Mouse (Mus musculus): Measurements from ENCODE around the gene Pmepa1.

Pmepa1 gene

GRCm38 (mm10) chr2:173276859-173277258 lies 526 bp upstream of the Pmepa1 start:
- DNase-seq (ENCODE audit: low read depth, low spot score), result no peak

- DNase-seq (ENCODE audit: low read depth, low spot score), result no peak
Observed at GRCm38 (mm10) chr2:173275343-173276201, 761 bp downstream of the Pmepa1 start.

- DNase-seq (ENCODE audit: low read depth, low spot score), result no peak
Observed at GRCm38 (mm10) chr2:173274428-173275342, 1.6 kb downstream of the Pmepa1 start.

- DNase-seq (ENCODE audit: low read depth, low spot score), result no peak
Observed at GRCm38 (mm10) chr2:173273885-173274284, 2.4 kb downstream of the Pmepa1 start.

- no peak for DNase-seq (ENCODE audit: low read depth, low spot score)
Observed at GRCm38 (mm10) chr2:173272354-173272900, 3.9 kb downstream of the Pmepa1 start.

GRCm38 (mm10) chr2:173271541-173271940 lies 4.8 kb downstream of the Pmepa1 start:
- no peak for DNase-seq (ENCODE audit: low read depth, low spot score)

GRCm38 (mm10) chr2:173270601-173271248 lies 5.6 kb downstream of the Pmepa1 start:
- DNase-seq (ENCODE audit: low read depth, low spot score), result no peak

GRCm38 (mm10) chr2:173270196-173270595 lies 6.1 kb downstream of the Pmepa1 start:
- no peak for DNase-seq (ENCODE audit: low read depth, low spot score)

- DNase-seq (ENCODE audit: low read depth, low spot score), result no peak
Observed at GRCm38 (mm10) chr2:173267562-173267961, 8.8 kb downstream of the Pmepa1 start.

GRCm38 (mm10) chr2:173266349-173267112 lies 9.8 kb downstream of the Pmepa1 start:
- DNase-seq (ENCODE audit: low read depth, low spot score), result no peak

- no peak for DNase-seq (ENCODE audit: low read depth, low spot score)
Observed at GRCm38 (mm10) chr2:173265468-173266265, 10.7 kb downstream of the Pmepa1 start.

GRCm38 (mm10) chr2:173264467-173265128 lies 11.7 kb downstream of the Pmepa1 start:
- no peak for DNase-seq (ENCODE audit: low read depth, low spot score)

- DNase-seq (ENCODE audit: low read depth, low spot score), result no peak
Observed at GRCm38 (mm10) chr2:173263636-173264330, 12.6 kb downstream of the Pmepa1 start.

GRCm38 (mm10) chr2:173261497-173261896 lies 14.8 kb downstream of the Pmepa1 start:
- DNase-seq (ENCODE audit: low read depth, low spot score), result no peak

GRCm38 (mm10) chr2:173258459-173259091 lies 17.8 kb downstream of the Pmepa1 start:
- no peak for DNase-seq (ENCODE audit: low read depth, low spot score)

- no peak for DNase-seq (ENCODE audit: low read depth, low spot score)
Observed at GRCm38 (mm10) chr2:173257610-173258009, 18.7 kb downstream of the Pmepa1 start.

GRCm38 (mm10) chr2:173256552-173256949 lies 19.8 kb downstream of the Pmepa1 start:
- no peak for DNase-seq (ENCODE audit: low read depth, low spot score)

GRCm38 (mm10) chr2:173255810-173256551 lies 20.4 kb downstream of the Pmepa1 start:
- no peak for DNase-seq (ENCODE audit: low read depth, low spot score)

All from c-Kit-negative CD71-positive TER-119-positive erythroid progenitor cells, embryonic 14.5 days (primary cell).